Mouse (Mus musculus) MEL (cell line): Measurements from ENCODE around the gene Vps37b. TPM values are rescaled to one million over a fixed set of nuclear protein-coding genes. Genes with fewer than 3 reads are reported as not detected.

Experiments
- DNase-seq: peaks from one replicate; pipeline ENCODE4 v3.0.0; 2011; ENCODE audit warnings: low read depth, low spot score
- H3K27ac ChIP-seq: 2 replicates; pipeline ENCODE4 v1.5.1; 2012; ENCODE audit warnings: low read depth, mild to moderate bottlenecking, control low read depth, low read length, moderate library complexity; ENCODE audit not compliant: control insufficient read depth
- H3K27me3 ChIP-seq, 2 experiments: fragments of 150-350 bp in 1 of 2; sonication (generic) in 1 of 2; 2 replicates each; pipeline ENCODE4 v1.6.1; 2012; ENCODE audit warnings: low read length in 2 of 2, mild to moderate bottlenecking in 2 of 2, improper control_type of control experiment in 1 of 2, moderate library complexity in 1 of 2; ENCODE audit not compliant: insufficient read depth in 2 of 2, control insufficient read depth in 1 of 2
- H3K36me3 ChIP-seq, 2 experiments: 2 replicates each; pipeline ENCODE4 v1.6.1; 2012 to 2014; ENCODE audit warnings: low read length in 2 of 2, improper control_type of control experiment in 1 of 2, inconsistent platforms in 1 of 2, mild to moderate bottlenecking in 1 of 2; ENCODE audit not compliant: insufficient read depth in 2 of 2, control insufficient read depth in 1 of 2
- H3K4me1 ChIP-seq, 2 experiments: fragments of 150-350 bp in 1 of 2; sonication (generic) in 1 of 2; 2 replicates each; pipeline ENCODE4 v1.6.1; 2012; ENCODE audit warnings: low read length in 2 of 2, improper control_type of control experiment in 1 of 2, mild to moderate bottlenecking in 1 of 2; ENCODE audit not compliant: insufficient read depth in 2 of 2, control insufficient read depth in 1 of 2
- H3K4me3 ChIP-seq, 2 experiments: fragments of 150-350 bp in 1 of 2; sonication (generic) in 1 of 2; 2 replicates each; pipeline ENCODE4 v1.5.1; 2012; ENCODE audit warnings: low read depth in 2 of 2, low read length in 2 of 2, mild to moderate bottlenecking in 2 of 2, moderate library complexity in 2 of 2, control low read depth in 1 of 2, improper control_type of control experiment in 1 of 2; ENCODE audit not compliant: control insufficient read depth in 1 of 2, insufficient read depth in 1 of 2
- H3K79me2 ChIP-seq: 2 replicates; pipeline ENCODE4 v1.6.1; 2012; ENCODE audit warnings: mild to moderate bottlenecking, low read length, moderate library complexity; ENCODE audit not compliant: control insufficient read depth, poor library complexity, insufficient read depth
- H3K9ac ChIP-seq: 2 replicates; pipeline ENCODE4 v1.6.1; 2012; ENCODE audit warnings: low read depth, mild to moderate bottlenecking, control low read depth, low read length, moderate library complexity; ENCODE audit not compliant: control insufficient read depth, poor library complexity, severe bottlenecking
- H3K9me3 ChIP-seq: fragments of 150-350 bp; sonication (generic); replicated peaks from 2 replicates; pipeline ENCODE4 v1.6.1; 2012; ENCODE audit warnings: mild to moderate bottlenecking, low read length, improper control_type of control experiment, moderate library complexity; ENCODE audit not compliant: insufficient read depth
- BHLHE40 ChIP-seq: IDR thresholded peaks from 2 replicates; pipeline ENCODE4 v1.6.1; 2012; ENCODE audit warnings: low read depth, mild to moderate bottlenecking, inconsistent platforms, low read length, improper control_type of control experiment, borderline replicate concordance
- CHD2 ChIP-seq: IDR thresholded peaks from 2 replicates; pipeline ENCODE4 v1.6.1; 2011; ENCODE audit warnings: low read length, improper control_type of control experiment
- CTCF ChIP-seq, 3 experiments: IDR thresholded peaks in 2 of 3; conservative IDR thresholded peaks in 1 of 3; 2 replicates each; pipeline ENCODE4 v1.5.1; 2011 to 2012; ENCODE audit warnings: low read length in 3 of 3, low read depth in 2 of 3, mild to moderate bottlenecking in 2 of 3, improper control_type of control experiment in 1 of 3, inconsistent platforms in 1 of 3, mixed read lengths in 1 of 3, moderate library complexity in 1 of 3; ENCODE audit not compliant: control insufficient read depth in 1 of 3, insufficient read depth in 1 of 3, poor library complexity in 1 of 3, severe bottlenecking in 1 of 3
- E2F4 ChIP-seq: IDR thresholded peaks from 2 replicates; pipeline ENCODE4 v1.6.1; 2011; ENCODE audit warnings: low read depth, low read length, improper control_type of control experiment, borderline replicate concordance
- ELF1 ChIP-seq: IDR thresholded peaks from 2 replicates; pipeline ENCODE4 v1.6.1; 2014; ENCODE audit warnings: low read depth, mild to moderate bottlenecking, inconsistent platforms, low read length, improper control_type of control experiment, moderate library complexity
- JUND ChIP-seq: IDR thresholded peaks from 2 replicates; pipeline ENCODE4 v1.6.1; 2011; ENCODE audit warnings: low read depth, mild to moderate bottlenecking, improper control_type of control experiment, low read length
- MEF2A ChIP-seq: IDR thresholded peaks from 2 replicates; pipeline ENCODE4 v1.6.1; 2014; ENCODE audit warnings: low read depth, mild to moderate bottlenecking, inconsistent platforms, low read length, improper control_type of control experiment; ENCODE audit not compliant: poor library complexity, insufficient replicate concordance, severe bottlenecking; ENCODE audit errors: extremely low read depth
- MYB ChIP-seq: IDR thresholded peaks from 2 replicates; pipeline ENCODE4 v1.6.1; 2011; ENCODE audit warnings: mild to moderate bottlenecking, low read depth, low read length, improper control_type of control experiment
- NELFE ChIP-seq: IDR thresholded peaks from 2 replicates; pipeline ENCODE4 v1.6.1; 2011; ENCODE audit warnings: low read depth, low read length, improper control_type of control experiment
- POLR2A ChIP-seq, 2 experiments: IDR thresholded peaks; 2 replicates each; pipeline ENCODE4 v1.6.1; 2011 to 2012; ENCODE audit warnings: low read length in 2 of 2, mild to moderate bottlenecking in 2 of 2, control low read depth in 1 of 2, improper control_type of control experiment in 1 of 2, low read depth in 1 of 2, moderate library complexity in 1 of 2; ENCODE audit not compliant: control insufficient read depth in 1 of 2, insufficient read depth in 1 of 2, poor library complexity in 1 of 2
- POLR2AphosphoS2 ChIP-seq: IDR thresholded peaks from 2 replicates; pipeline ENCODE4 v1.6.1; 2011; ENCODE audit warnings: low read length, improper control_type of control experiment
- POLR2AphosphoS5 ChIP-seq: IDR thresholded peaks from 2 replicates; pipeline ENCODE4 v1.6.1; 2012; ENCODE audit warnings: low read depth, borderline replicate concordance, mild to moderate bottlenecking, inconsistent platforms, low read length, moderate library complexity, mixed read lengths
- RCOR1 ChIP-seq: IDR thresholded peaks from 2 replicates; pipeline ENCODE4 v1.6.1; 2012; ENCODE audit warnings: low read depth, mild to moderate bottlenecking, inconsistent platforms, low read length, improper control_type of control experiment
- TBP ChIP-seq: IDR thresholded peaks from 2 replicates; pipeline ENCODE4 v1.8.0; 2011; ENCODE audit warnings: low read depth, low read length, improper control_type of control experiment
- ZKSCAN1 ChIP-seq: IDR thresholded peaks from 2 replicates; pipeline ENCODE4 v1.6.1; 2012; ENCODE audit warnings: low read depth, mild to moderate bottlenecking, inconsistent platforms, low read length, improper control_type of control experiment, moderate library complexity
- ZMIZ1 ChIP-seq: IDR thresholded peaks from 2 replicates; pipeline ENCODE4 v1.6.1; 2012; ENCODE audit warnings: low read depth, mild to moderate bottlenecking, inconsistent platforms, low read length, improper control_type of control experiment, moderate library complexity
- polyA plus RNA-seq, 2 experiments: library from polyadenylated mRNA; stranded (reverse) in 1 of 2; unstranded in 1 of 2; fragments of >175 nt in 1 of 2; fragments of >200 nt in 1 of 2; gene quantifications; 2 replicates each; pipeline versions ENCODE4 v1.2.1 to v1.2.4; 2012; ENCODE audit warnings: low replicate concordance in 2 of 2, low read depth in 1 of 2; ENCODE audit not compliant: insufficient read length in 2 of 2, insufficient read depth in 1 of 2, missing spikeins in 1 of 2
- total RNA-seq: library from RNA; depleted of rRNA; stranded (reverse); fragments of 300-350 nt; gene quantifications from 2 replicates; pipeline ENCODE4 v1.2.3, GENCODE M21; 2012

Gene Vps37b
- total and polyA plus RNA-seq, 3 experiments = 28.6 to 66.0 TPM; not detected in 1

DNA sequence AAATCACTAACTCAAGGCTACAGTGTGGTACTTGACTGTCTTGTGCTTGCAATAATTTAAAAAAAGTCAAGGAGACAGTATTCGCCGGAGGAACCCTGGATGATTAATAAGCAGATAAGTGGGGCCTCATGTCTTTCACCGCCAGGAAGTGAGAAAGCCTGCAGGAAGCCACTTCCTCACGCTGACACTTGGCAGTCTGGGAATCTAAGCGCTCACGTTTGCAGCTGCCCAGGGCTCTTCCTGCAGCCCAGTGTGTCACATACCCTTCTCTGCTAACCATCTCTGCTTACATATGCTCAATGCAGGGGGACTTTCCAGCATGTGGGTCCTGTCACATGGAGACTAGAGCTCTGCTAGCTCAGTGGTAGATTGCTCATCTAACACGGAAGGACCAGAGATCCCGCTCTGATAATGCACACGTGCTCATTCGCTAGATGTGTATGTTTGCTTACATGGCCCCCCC is 42.8 kb upstream of the Vps37b start (continued):
- TF ChIP-seq CTCF (IDR thresholded peaks at IDR 0.05 in 2 of 3, conservative IDR thresholded peaks at IDR 0.05 in 1 of 3; ENCODE audit: control insufficient read depth in 1 of 3, insufficient read depth in 1 of 3, low read depth in 2 of 3, low read length in 3 of 3, poor library complexity in 1 of 3, severe bottlenecking in 1 of 3) (no peak), ELF1 (peak; percentile 58)

DNA sequence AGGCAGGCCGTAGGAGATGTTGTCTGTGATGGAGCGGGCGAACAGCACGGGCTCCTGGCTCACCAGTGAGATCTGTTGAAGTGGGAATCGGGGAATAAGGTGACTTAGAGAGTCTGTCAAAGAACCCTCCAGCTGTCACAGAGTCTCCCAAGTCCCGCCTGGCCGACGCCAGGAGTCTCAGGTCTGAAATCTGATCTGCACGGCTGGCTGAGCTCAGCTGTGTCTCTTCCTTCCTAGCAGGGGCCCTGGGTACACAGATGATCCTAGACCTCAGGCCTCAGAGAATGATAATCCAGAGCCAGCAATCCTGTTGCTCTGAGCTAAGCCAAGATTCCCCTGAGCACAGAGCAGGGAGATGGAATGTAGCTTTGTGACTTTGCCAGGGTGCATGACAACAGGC is 41.6 kb upstream of the Vps37b start:
- peaks cover 5 to 14% of the 10 kb centered on the region in 2 experiments for H3K4me1 ChIP-seq
- no peak for DNase-seq
- TF ChIP-seq BHLHE40 = no peak
- no peak for TF ChIP-seq NELFE
- no peak for TF ChIP-seq POLR2A (IDR thresholded peaks at IDR 0.05; ENCODE audit: control insufficient read depth in 1 of 2, insufficient read depth in 1 of 2, low read depth in 1 of 2, low read length in 2 of 2, poor library complexity in 1 of 2)
- H3K27me3 ChIP-seq = no peaks in the 10 kb centered on the region
- no peak overlapping the region for H3K27ac ChIP-seq
- H3K9me3 ChIP-seq = no peaks in the 10 kb centered on the region
- H3K79me2 ChIP-seq = no peaks in the 10 kb centered on the region; the same call in 1 of the 2 replicates
- peaks cover 0 to 11% of the 10 kb centered on the region in 2 experiments; a peak in 3 of 4 replicates for H3K36me3 ChIP-seq
- H3K4me3 ChIP-seq = no peak overlapping the region
- H3K9ac ChIP-seq = no peak overlapping the region

DNA sequence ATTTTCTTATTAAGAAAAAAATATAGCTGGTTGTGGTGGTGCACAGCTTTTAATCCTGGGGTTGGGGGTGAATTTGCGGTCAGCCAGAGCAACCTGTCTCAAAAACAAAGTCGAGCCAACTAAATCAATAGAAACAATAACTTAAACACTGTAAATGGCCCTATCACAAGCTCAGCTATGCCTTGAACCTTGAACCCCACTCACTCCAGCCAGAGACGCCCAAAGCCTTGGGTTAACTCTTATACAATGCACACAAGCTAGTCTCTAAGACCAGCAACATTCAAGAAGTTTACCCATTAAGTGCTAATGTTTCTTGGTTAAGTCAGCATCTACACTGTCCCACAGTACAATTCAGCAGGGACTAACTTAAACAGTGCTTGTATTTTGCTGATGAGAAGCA is 37.6 kb upstream of the Vps37b start:
- Histone ChIP-seq H3K27me3 (no peaks in the 10 kb centered on the region), H3K79me2 (no peaks in the 10 kb centered on the region; the same call in 1 of the 2 replicates), H3K9me3 (no peaks in the 10 kb centered on the region), H3K4me3 (no peak overlapping the region), H3K27ac (no peak overlapping the region), H3K9ac (no peak overlapping the region), H3K36me3 (peaks cover 0 to 3% of the 10 kb centered on the region in 2 experiments; a peak in 3 of 4 replicates), H3K4me1 (peaks cover 0 to 5% of the 10 kb centered on the region in 2 experiments; a peak in 3 of 4 replicates)
- DNase-seq = no peak
- TF ChIP-seq CTCF (IDR thresholded peaks at IDR 0.05 in 2 of 3, conservative IDR thresholded peaks at IDR 0.05 in 1 of 3; ENCODE audit: control insufficient read depth in 1 of 3, insufficient read depth in 1 of 3, low read depth in 2 of 3, low read length in 3 of 3, poor library complexity in 1 of 3, severe bottlenecking in 1 of 3) (no peak), MEF2A (no peak), JUND (no peak), TBP (no peak), RCOR1 (no peak), E2F4 (no peak), NELFE (no peak), MYB (no peak), BHLHE40 (no peak), ZMIZ1 (no peak), POLR2A (IDR thresholded peaks at IDR 0.05; ENCODE audit: control insufficient read depth in 1 of 2, insufficient read depth in 1 of 2, low read depth in 1 of 2, low read length in 2 of 2, poor library complexity in 1 of 2) (no peak), POLR2AphosphoS2 (no peak), CHD2 (no peak), ZKSCAN1 (no peak), POLR2AphosphoS5 (no peak)
- TF ChIP-seq, all 39 proteins: peak for 0
